Mouse (Mus musculus) limb, embryonic 13.5 days (tissue): ENCODE results near the gene Ndufs6. TPM values are rescaled to one million over a fixed set of nuclear protein-coding genes. Genes with fewer than 3 reads are reported as not detected.
A peak's percentile ranks its signal among the peaks of the same experiment; 100 is the strongest.

Source experiments
- ATAC-seq: fragments of 200-750 bp; cut with Nextera tagmentation; 2 replicates; pipeline ENCODE4 v1.8.0; 2017; ENCODE audit warnings: low read depth, moderate number of reproducible peaks, moderate TSS enrichment; ENCODE audit not compliant: low FRiP score
- H3K27ac ChIP-seq: fragments of 300-500 bp; sonication (generic); 2 replicates; pipeline ENCODE4 v1.5.1; 2015; ENCODE audit warnings: inconsistent platforms, mild to moderate bottlenecking, moderate library complexity
- H3K27me3 ChIP-seq: fragments of 300-500 bp; sonication (generic); 2 replicates; pipeline ENCODE4 v1.6.1; 2015; ENCODE audit warnings: mild to moderate bottlenecking, inconsistent platforms
- H3K36me3 ChIP-seq: fragments of 300-500 bp; sonication (generic); 2 replicates; pipeline ENCODE4 v1.6.1; 2015; ENCODE audit warnings: inconsistent platforms, mild to moderate bottlenecking, moderate library complexity
- H3K4me1 ChIP-seq: fragments of 300-500 bp; sonication (generic); 2 replicates; pipeline ENCODE4 v1.6.1; 2015; ENCODE audit warnings: inconsistent platforms
- H3K4me2 ChIP-seq: fragments of 300-500 bp; sonication (generic); replicated peaks from 2 replicates; pipeline ENCODE4 v1.6.1; 2015; ENCODE audit warnings: inconsistent platforms, mild to moderate bottlenecking, moderate library complexity
- H3K4me3 ChIP-seq: fragments of 300-500 bp; sonication (generic); 2 replicates; pipeline ENCODE4 v1.5.1; 2015; ENCODE audit warnings: moderate library complexity, mild to moderate bottlenecking, inconsistent platforms
- H3K9ac ChIP-seq: fragments of 300-500 bp; sonication (generic); 2 replicates; pipeline ENCODE4 v1.6.1; 2015; ENCODE audit warnings: mild to moderate bottlenecking, inconsistent platforms
- H3K9me3 ChIP-seq: fragments of 300-500 bp; sonication (generic); 2 replicates; pipeline ENCODE4 v1.6.1; 2016; ENCODE audit warnings: inconsistent platforms
- WGBS: fragments of 180-500 bp; shearing (Covaris S2); methylation state at CpG from one replicate; pipeline ENCODE4 v1.1.7; 2015; 5-methylcytosine and 5-hydroxymethylcytosine counted together
- polyA plus RNA-seq: library from polyadenylated mRNA; unstranded; fragments of >200 nt; fragmentation: Nextera tagmentation; extraction: Ambion mirVana; gene quantifications from 2 replicates; pipeline ENCODE4 v1.2.1, GENCODE M21; 2015

Ndufs6 gene
- polyA plus RNA-seq: 367 and 396 TPM in 2 replicates

DNA sequence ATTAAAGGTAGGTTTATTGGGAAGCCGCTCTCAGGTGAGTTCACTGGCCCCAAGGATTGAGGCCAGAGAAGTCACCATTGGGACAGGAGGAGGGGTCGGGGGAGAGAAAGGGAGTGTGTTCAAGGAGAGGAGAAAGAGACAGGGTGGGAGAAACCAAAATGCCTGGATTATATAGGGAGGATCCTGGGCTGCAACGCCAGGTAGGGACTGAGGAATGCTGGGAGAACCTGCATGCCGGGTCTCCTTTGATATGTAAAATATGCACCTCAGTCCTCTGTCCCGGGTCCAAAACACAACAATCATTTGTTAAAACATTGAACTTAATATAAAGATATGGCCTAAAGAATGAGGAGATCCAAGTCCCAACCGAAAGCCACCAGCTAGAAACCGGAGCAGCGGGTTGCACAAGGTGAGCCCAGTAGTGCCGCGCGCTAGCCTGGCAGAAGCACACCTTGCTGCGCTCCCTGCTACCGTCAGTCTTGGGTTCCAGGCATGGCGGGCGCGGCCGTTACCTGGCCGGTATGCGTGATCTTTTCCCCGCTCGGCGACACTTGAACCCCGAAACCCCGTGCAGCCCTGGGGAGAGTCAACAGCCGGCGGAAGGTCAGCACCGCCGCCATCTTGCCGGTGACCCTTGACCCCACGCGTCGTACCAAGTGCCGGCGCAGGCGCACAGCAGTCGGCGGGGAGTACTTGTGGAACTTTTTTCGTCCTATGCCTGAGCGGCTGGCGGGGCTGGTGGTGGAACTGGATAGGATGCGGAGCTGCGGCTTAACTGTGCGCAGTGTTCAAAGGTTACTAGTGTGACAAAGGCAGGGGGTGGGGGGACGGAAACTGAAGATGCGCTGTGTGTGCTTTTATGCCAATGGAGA lies at the start of gene Ndufs6, which contains the start of gene Mrpl36:
Ndufs6 (minus strand) TSS at position 716 of the 872 bp plus-strand sequence.
Mrpl36 (plus strand) TSS at position 687 of the 872 bp plus-strand sequence.
- ATAC-seq: peak; percentile 91

GRCm38 (mm10) chr13:73377637-73378036 lies 49.3 kb upstream of the Ndufs6 start:
- Histone ChIP-seq H3K9ac (no peak overlapping the region), H3K4me1 (no peaks in the 10 kb centered on the region), H3K4me2 (no peak overlapping the region), H3K27me3 (no peaks in the 10 kb centered on the region), H3K4me3 (no peak overlapping the region), H3K9me3 (no peaks in the 10 kb centered on the region), H3K36me3 (no peaks in the 10 kb centered on the region), H3K27ac (no peak overlapping the region)
- no peak for ATAC-seq
- WGBS: 90% methylated on average over 9 of the region's 9 CpGs

More for the DNA sequence above, at the start of gene Ndufs6, which contains the start of gene Mrpl36:
- peak within 1 kb of the TSS; percentile 79 for H3K4me3 ChIP-seq
- H3K9ac ChIP-seq: peak within 1 kb of the TSS; percentile 76
- H3K4me2 ChIP-seq: peak within 1 kb of the TSS; percentile 86
- 2% methylated on average over 45 of the region's 45 CpGs for WGBS
- H3K9me3 ChIP-seq: no peaks in the 10 kb centered on the region
- H3K27ac ChIP-seq: peak within 1 kb of the TSS; percentile 73
- peaks cover 23% of the 10 kb centered on the region for H3K4me1 ChIP-seq
- no peaks in the 10 kb centered on the region for H3K27me3 ChIP-seq
- H3K36me3 ChIP-seq: peaks cover 37% of the 10 kb centered on the region

DNA sequence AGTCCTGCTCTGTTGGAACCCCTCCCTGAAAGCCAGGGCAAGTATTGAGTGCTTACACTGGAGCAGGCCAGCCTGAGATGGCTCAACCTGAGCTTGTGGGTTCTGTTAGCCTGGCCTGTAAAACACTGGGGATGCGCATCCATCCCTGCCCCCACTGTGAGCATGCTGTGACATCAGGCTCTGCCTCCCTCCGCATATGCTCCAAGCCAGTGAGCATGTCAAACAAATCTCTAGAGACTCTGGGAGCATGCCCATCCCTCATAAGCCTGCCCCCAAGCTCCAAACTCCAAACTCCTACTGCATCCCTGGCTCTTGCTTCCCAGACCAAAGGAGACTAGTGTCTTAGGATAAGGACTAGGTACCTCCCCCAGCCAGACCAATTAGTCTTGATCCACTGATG lies 46.3 kb upstream of the Ndufs6 start:
- whole genome bisulfite sequencing: 75% methylated on average over 2 of the region's 2 CpGs
- no peak overlapping the region for H3K27ac ChIP-seq
- H3K27me3 ChIP-seq: no peaks in the 10 kb centered on the region

DNA sequence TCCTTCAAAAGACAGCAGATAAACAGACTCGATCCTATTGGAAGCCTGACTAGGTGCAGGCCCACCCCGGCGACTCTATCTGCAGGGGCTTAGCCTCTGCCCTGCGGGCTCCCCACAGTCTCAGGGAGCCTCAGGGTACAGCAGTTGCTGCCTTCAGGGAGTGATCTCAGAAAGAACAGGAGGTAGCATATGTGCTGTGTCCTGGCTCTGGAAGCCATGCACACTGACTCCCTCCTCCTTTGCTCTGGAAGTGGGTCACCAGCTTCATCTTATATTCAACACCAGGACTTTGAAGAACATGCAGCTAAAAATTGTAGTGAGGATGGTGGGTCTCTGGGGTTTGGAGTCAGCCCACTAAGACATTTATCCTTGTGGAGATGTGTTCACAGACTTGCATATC lies 45.0 kb upstream of the Ndufs6 start:
- Histone ChIP-seq H3K36me3 (no peaks in the 10 kb centered on the region), H3K9me3 (no peaks in the 10 kb centered on the region), H3K27ac (no peak overlapping the region), H3K27me3 (no peaks in the 10 kb centered on the region), H3K4me2 (no peak overlapping the region), H3K4me3 (no peak overlapping the region), H3K4me1 (no peaks in the 10 kb centered on the region), H3K9ac (no peak overlapping the region)
- no peak for ATAC-seq
- 83% methylated on average over 4 of the region's 4 CpGs for WGBS

More for the DNA sequence above, 46.3 kb upstream of the Ndufs6 start:
- ATAC-seq: no peak
- Histone ChIP-seq H3K36me3 (no peaks in the 10 kb centered on the region), H3K4me1 (no peaks in the 10 kb centered on the region), H3K9ac (no peak overlapping the region), H3K4me3 (no peak overlapping the region), H3K4me2 (no peak overlapping the region), H3K9me3 (no peaks in the 10 kb centered on the region)

DNA sequence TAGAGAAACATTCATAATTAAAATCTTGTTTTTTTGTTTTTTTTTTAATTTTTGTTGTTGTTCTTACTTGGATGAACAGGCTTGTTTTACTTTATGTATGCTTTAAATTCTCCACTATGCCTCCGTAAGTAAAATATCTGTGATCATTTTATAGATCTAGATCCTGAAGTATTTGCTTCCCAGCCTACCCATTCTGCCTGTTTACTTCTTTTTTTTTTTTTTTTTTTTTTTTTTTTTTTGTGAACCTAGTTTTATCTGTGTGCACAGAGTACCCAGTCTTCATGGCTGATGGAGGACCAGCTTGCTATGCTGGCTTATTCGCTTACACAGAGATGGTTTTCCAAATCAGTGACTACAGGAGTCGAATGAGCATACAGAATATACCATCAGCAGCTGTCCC lies 28.8 kb upstream of the Ndufs6 start:
- Histone ChIP-seq H3K27ac (no peak overlapping the region), H3K4me1 (no peaks in the 10 kb centered on the region; the same call in 1 of the 2 replicates), H3K27me3 (0 out of 2 replicates have a peak, but pooled peaks cover 5% of the 10 kb centered on the region), H3K4me3 (no peak overlapping the region), H3K4me2 (no peak overlapping the region), H3K36me3 (no peaks in the 10 kb centered on the region), H3K9me3 (no peaks in the 10 kb centered on the region), H3K9ac (no peak overlapping the region)
- WGBS: 90% methylated on average over 3 of the region's 3 CpGs
- ATAC-seq: no peak

DNA sequence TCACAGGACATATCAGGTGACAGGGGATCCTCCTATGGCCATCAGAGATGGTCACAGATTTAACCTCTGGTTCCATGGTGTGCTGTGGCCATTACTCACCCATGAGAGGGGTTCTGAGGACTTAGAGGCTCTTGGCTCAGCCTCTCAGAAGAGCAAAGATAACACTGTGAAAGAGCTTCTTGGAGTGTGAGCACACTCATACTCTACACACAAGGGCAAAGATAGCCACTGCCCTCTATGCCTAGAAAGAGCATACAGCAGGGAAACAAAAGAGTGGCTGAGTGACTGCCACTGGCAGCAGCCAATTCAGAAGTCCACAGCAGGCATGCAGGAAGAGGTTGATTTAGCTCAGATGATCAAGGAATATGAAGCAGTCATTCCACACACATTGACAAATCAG lies 24.1 kb upstream of the Ndufs6 start:
- Histone ChIP-seq H3K9ac (no peak overlapping the region), H3K9me3 (no peaks in the 10 kb centered on the region), H3K36me3 (no peaks in the 10 kb centered on the region), H3K4me3 (no peak overlapping the region), H3K27ac (no peak overlapping the region), H3K4me2 (no peak overlapping the region), H3K27me3 (0 out of 2 replicates have a peak, but pooled peaks cover 5% of the 10 kb centered on the region), H3K4me1 (no peaks in the 10 kb centered on the region; the same call in 1 of the 2 replicates)
- no peak for ATAC-seq

GRCm38 (mm10) chr13:73351910-73352309 lies 23.6 kb upstream of the Ndufs6 start:
- H3K4me2 ChIP-seq: no peak overlapping the region

DNA sequence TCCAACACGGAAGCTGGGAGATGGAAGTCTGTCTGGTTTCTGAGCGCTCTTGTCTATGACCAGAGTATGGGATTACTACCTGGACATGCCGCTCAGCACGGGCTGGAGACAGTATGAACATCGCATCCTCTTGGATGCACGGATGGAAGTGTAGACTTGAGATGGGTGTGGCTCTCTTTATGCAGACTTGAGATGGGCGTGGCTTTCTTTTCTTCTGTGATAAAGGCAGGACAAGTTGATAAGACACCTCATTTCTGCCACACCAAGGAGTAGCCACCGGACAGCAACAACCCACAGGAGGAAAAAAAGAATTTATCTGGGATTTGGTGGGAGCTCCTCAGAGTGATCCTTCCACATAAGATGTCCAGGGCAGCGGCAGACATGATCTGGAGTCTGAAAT lies 22.4 kb upstream of the Ndufs6 start:
- H3K36me3 ChIP-seq: no peaks in the 10 kb centered on the region
- ATAC-seq: no peak
- 89% methylated on average over 9 of the region's 9 CpGs for WGBS
- H3K27ac ChIP-seq: no peak overlapping the region
- no peak overlapping the region for H3K4me2 ChIP-seq
- H3K4me3 ChIP-seq: no peak overlapping the region
- 0 out of 2 replicates have a peak, but pooled peaks cover 5% of the 10 kb centered on the region for H3K27me3 ChIP-seq
- no peaks in the 10 kb centered on the region for H3K9me3 ChIP-seq
- H3K4me1 ChIP-seq: no peaks in the 10 kb centered on the region; the same call in 1 of the 2 replicates
- no peak overlapping the region for H3K9ac ChIP-seq

More at GRCm38 (mm10) chr13:73351910-73352309, 23.6 kb upstream of the Ndufs6 start:
- H3K4me3 ChIP-seq: no peak overlapping the region
- no peak overlapping the region for H3K9ac ChIP-seq
- H3K27ac ChIP-seq: no peak overlapping the region
- H3K27me3 ChIP-seq: 0 out of 2 replicates have a peak, but pooled peaks cover 5% of the 10 kb centered on the region
- WGBS: 73% methylated on average over 3 of the region's 3 CpGs
- ATAC-seq: no peak
- H3K9me3 ChIP-seq: no peaks in the 10 kb centered on the region
- no peaks in the 10 kb centered on the region for H3K36me3 ChIP-seq
- H3K4me1 ChIP-seq: no peaks in the 10 kb centered on the region; the same call in 1 of the 2 replicates

GRCm38 (mm10) chr13:73347922-73348650 lies 19.7 kb upstream of the Ndufs6 start:
- Histone ChIP-seq H3K36me3 (no peaks in the 10 kb centered on the region), H3K27ac (no peak overlapping the region), H3K27me3 (0 out of 2 replicates have a peak, but pooled peaks cover 5% of the 10 kb centered on the region), H3K9ac (no peak overlapping the region), H3K4me2 (no peak overlapping the region), H3K4me1 (no peaks in the 10 kb centered on the region), H3K4me3 (no peak overlapping the region), H3K9me3 (no peaks in the 10 kb centered on the region)
- WGBS: 80% methylated on average over 7 of the region's 7 CpGs
- no peak for ATAC-seq

DNA sequence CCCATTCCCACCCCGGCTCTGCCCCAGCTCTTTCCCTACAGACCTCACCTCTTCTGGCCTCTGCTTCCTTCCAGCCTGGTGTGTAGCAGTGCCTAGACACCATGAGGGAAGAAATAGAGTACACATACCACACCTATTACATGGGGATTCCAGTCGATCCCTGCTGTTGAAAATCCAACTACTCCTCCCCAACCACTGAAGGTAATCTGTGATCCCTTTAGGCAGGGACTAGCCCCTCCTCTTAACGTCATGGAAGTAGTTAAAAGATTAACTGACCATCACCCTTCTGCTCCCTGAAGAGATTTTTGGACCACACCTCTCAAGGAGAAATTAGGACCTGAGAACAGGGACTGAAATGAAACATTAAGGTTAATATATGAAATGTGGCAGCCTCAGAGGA lies 18.8 kb upstream of the Ndufs6 start:
- no peak for ATAC-seq
- WGBS: 77% methylated on average over 3 of the region's 3 CpGs
- H3K4me1 ChIP-seq: no peaks in the 10 kb centered on the region

DNA sequence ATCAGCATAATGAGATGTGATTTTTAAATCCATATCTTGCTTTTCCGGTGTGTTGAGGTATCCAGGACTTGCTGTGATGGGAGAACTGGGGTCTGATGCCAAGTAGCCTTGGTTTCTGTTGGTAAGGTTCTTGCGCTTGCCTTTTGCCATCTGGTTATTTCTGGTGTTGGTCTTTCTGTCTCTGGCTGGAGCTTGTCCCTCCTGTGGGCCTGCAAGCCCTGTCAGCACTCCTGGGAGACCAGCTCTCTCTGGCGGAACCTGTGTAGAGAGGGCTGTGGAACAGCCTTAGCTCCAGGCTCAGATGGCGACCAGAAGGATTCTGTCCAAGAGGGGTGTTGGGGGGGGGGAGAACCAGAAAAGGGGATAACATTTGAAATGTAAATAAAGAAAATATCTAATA lies 18.4 kb upstream of the Ndufs6 start:
- no peak overlapping the region for H3K9ac ChIP-seq
- H3K36me3 ChIP-seq: no peaks in the 10 kb centered on the region
- no peaks in the 10 kb centered on the region for H3K9me3 ChIP-seq
- no peak overlapping the region for H3K4me2 ChIP-seq
- H3K4me1 ChIP-seq: no peaks in the 10 kb centered on the region
- H3K27me3 ChIP-seq: no peaks in the 10 kb centered on the region
- WGBS: 73% methylated on average over 4 of the region's 4 CpGs
- H3K27ac ChIP-seq: no peak overlapping the region
- no peak for ATAC-seq
- H3K4me3 ChIP-seq: no peak overlapping the region

More for the DNA sequence above, 18.8 kb upstream of the Ndufs6 start:
- H3K9ac ChIP-seq: no peak overlapping the region
- H3K4me3 ChIP-seq: no peak overlapping the region
- no peak overlapping the region for H3K27ac ChIP-seq
- no peak overlapping the region for H3K4me2 ChIP-seq
- H3K9me3 ChIP-seq: no peaks in the 10 kb centered on the region
- no peaks in the 10 kb centered on the region for H3K27me3 ChIP-seq
- no peaks in the 10 kb centered on the region for H3K36me3 ChIP-seq

- no peak overlapping the region for H3K4me2 ChIP-seq
- H3K4me3 ChIP-seq: no peak overlapping the region
- WGBS: 45% methylated on average over 2 of the region's 2 CpGs
- no peaks in the 10 kb centered on the region for H3K36me3 ChIP-seq
- H3K27me3 ChIP-seq: no peaks in the 10 kb centered on the region
- H3K27ac ChIP-seq: no peak overlapping the region
- no peak overlapping the region for H3K9ac ChIP-seq
- ATAC-seq: no peak
- no peaks in the 10 kb centered on the region for H3K9me3 ChIP-seq
- no peaks in the 10 kb centered on the region for H3K4me1 ChIP-seq
These were observed 17.8 kb upstream of the Ndufs6 start for GRCm38 (mm10) chr13:73346131-73346530.
